Mouse (Mus musculus) thymus, postnatal 36 days (tissue): Measurements from ENCODE around the gene Il5.
A peak's percentile ranks its signal among the peaks of the same experiment; 100 is the strongest.

Experiments used
- DNase-seq, 2 experiments: peaks; one replicate each; pipeline ENCODE4 v3.0.0; 2022; ENCODE audit warnings: mixed read lengths in 2 of 2

The Il5 gene

GRCm38 (mm10) chr11:53771001-53771744, 50.6 kb downstream of the Il5 start:
- peak in 1 of 2 experiments; percentile 30 for DNase-seq

DNA sequence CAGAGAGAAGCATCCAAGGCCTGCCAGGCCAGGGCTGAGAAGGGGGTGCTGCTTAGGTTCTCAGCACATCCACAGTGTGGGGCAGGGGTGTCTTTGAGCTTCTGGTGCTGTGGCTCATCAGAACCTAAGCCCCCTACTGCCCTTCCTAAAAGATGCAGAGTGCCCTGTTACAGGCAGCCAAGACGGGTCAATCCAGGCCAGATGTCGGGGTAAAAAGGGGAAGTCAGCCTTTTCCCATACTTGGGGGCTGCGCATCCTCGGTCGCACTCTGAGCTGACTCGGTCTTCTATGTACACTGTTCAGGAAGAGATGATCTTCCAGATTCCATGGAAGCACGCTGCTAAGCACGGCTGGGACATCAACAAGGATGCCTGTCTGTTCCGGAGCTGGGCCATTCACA, 51.9 kb downstream of the Il5 start:
- no peak for DNase-seq

GRCm38 (mm10) chr11:53773087-53773486, 52.5 kb downstream of the Il5 start, which contains the start of gene Gm17334:
Gm17334 (minus strand) TSS chr11:53773187.
- DNase-seq, result no peak

DNA sequence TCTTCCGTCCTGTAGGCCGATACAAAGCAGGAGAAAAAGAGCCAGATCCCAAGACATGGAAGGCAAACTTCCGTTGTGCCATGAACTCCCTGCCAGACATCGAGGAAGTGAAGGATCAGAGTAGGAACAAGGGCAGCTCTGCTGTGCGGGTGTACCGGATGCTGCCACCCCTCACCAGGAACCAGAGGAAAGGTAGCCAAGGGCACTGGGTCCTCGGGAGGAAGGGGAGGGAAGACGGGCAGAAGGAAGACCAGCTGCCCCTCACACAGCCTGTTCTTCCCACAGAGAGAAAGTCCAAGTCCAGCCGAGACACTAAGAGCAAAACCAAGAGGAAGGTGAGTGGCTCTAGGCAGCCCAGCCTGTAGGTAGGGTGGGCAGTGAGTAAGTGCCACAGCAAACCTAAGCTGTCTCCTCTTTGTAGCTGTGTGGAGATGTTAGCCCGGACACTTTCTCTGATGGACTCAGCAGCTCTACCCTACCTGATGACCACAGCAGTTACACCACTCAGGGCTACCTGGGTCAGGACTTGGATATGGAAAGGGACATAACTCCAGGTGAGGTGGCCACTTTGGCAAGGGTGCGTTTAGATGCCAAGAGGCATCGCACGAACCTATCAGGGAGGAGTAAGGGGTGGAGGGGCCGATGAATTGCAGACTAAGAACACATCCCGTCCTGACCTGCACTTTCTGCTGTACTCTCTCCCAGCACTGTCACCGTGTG, 53.2 kb downstream of the Il5 start:
- DNase-seq, result no peak
